Mouse (Mus musculus) liver, embryonic 15.5 days (tissue): ENCODE data around the gene Suz12. TPM values are rescaled to one million over a fixed set of nuclear protein-coding genes. Genes with fewer than 3 reads are reported as not detected.
"Not testable (repeated sequence)": the region's sequence is repeated elsewhere in the genome, so short reads cannot be mapped to it uniquely, and the experiment has no call there.

ENCODE experiments used
- ATAC-seq: fragments of 200-750 bp; cut with Nextera tagmentation; 2 replicates; pipeline ENCODE4 v1.8.0; 2017; ENCODE audit warnings: moderate number of reproducible peaks, mild to moderate bottlenecking, moderate library complexity; ENCODE audit not compliant: insufficient read depth
- H3K27ac ChIP-seq: fragments of 300-500 bp; sonication (generic); replicated peaks from 2 replicates; pipeline ENCODE4 v1.5.1; 2015; ENCODE audit warnings: mild to moderate bottlenecking, inconsistent platforms
- H3K27me3 ChIP-seq: fragments of 300-500 bp; sonication (generic); 2 replicates; pipeline ENCODE4 v1.6.1; 2015; ENCODE audit warnings: mild to moderate bottlenecking, inconsistent platforms
- H3K36me3 ChIP-seq: fragments of 300-500 bp; sonication (generic); replicated peaks from 2 replicates; pipeline ENCODE4 v1.6.1; 2015; ENCODE audit warnings: moderate library complexity, mild to moderate bottlenecking, inconsistent platforms
- H3K4me1 ChIP-seq: fragments of 300-500 bp; sonication (generic); replicated peaks from 2 replicates; pipeline ENCODE4 v1.6.1; 2015; ENCODE audit warnings: inconsistent platforms
- H3K4me2 ChIP-seq: fragments of 300-500 bp; sonication (generic); 2 replicates; pipeline ENCODE4 v1.6.1; 2015; ENCODE audit warnings: moderate library complexity, mild to moderate bottlenecking, inconsistent platforms
- H3K4me3 ChIP-seq: fragments of 300-500 bp; sonication (generic); replicated peaks from 2 replicates; pipeline ENCODE4 v1.5.1; 2015; ENCODE audit warnings: mild to moderate bottlenecking, inconsistent platforms
- H3K9ac ChIP-seq: fragments of 300-500 bp; sonication (generic); 2 replicates; pipeline ENCODE4 v1.6.1; 2015; ENCODE audit warnings: moderate library complexity, mild to moderate bottlenecking, inconsistent platforms
- H3K9me3 ChIP-seq: fragments of 300-500 bp; sonication (generic); replicated peaks from 2 replicates; pipeline ENCODE4 v1.6.1; 2016; ENCODE audit warnings: inconsistent platforms
- WGBS: fragments of 180-500 bp; shearing (Covaris S2); methylation state at CpG from one replicate; pipeline ENCODE4 v1.1.7; 2015; ENCODE audit warnings: mixed read lengths; ENCODE audit not compliant: insufficient replicate concordance; 5-methylcytosine and 5-hydroxymethylcytosine counted together
- polyA plus RNA-seq: library from polyadenylated mRNA; unstranded; fragments of >200 nt; fragmentation: Nextera tagmentation; extraction: Ambion mirVana; gene quantifications from 2 replicates; pipeline ENCODE4 v1.2.1, GENCODE M21; 2015

The Suz12 gene
- polyA plus RNA-seq, 1 experiment from 2014 or later, result 14.4 TPM

GRCm38 (mm10) chr11:79992035-79992591, 793 bp upstream of the Suz12 start:
- Histone ChIP-seq H3K27me3 (no peaks in the 10 kb centered on the region), H3K4me1 (peaks cover 13% of the 10 kb centered on the region), H3K36me3 (peaks cover 12% of the 10 kb centered on the region), H3K4me2 (peak overlapping the region; percentile 85), H3K27ac (peak overlapping the region; percentile 98), H3K4me3 (peak overlapping the region; percentile 99), H3K9me3 (no peaks in the 10 kb centered on the region), H3K9ac (peak overlapping the region; percentile 83)
- WGBS, result 14% methylated on average over 20 of the region's 21 CpGs
- ATAC-seq, result no peak

- H3K27me3 ChIP-seq, result no peaks in the 10 kb centered on the region
- H3K9me3 ChIP-seq, result no peaks in the 10 kb centered on the region
- H3K27ac ChIP-seq, result peak overlapping the region; percentile 98
- WGBS, result under 1% methylated on average over 74 of the region's 74 CpGs
- H3K4me2 ChIP-seq, result peak overlapping the region; percentile 60
- H3K4me3 ChIP-seq, result peak overlapping the region; percentile 99
- H3K9ac ChIP-seq, result peak overlapping the region; percentile 99
- peaks cover 13% of the 10 kb centered on the region for H3K4me1 ChIP-seq
- H3K36me3 ChIP-seq, result peaks cover 20% of the 10 kb centered on the region
- peak; percentile 17 for ATAC-seq
Measured at GRCm38 (mm10) chr11:79993356-79994270, 707 bp downstream of the Suz12 start.

GRCm38 (mm10) chr11:79994271-79994988, 1.5 kb downstream of the Suz12 start:
- Histone ChIP-seq H3K27ac (peak overlapping the region; percentile 98), H3K4me3 (peak overlapping the region; percentile 99), H3K9me3 (no peaks in the 10 kb centered on the region), H3K27me3 (no peaks in the 10 kb centered on the region), H3K36me3 (peaks cover 26% of the 10 kb centered on the region), H3K9ac (peak overlapping the region; percentile 99), H3K4me2 (peak overlapping the region; percentile 60), H3K4me1 (peaks cover 13% of the 10 kb centered on the region)
- no peak for ATAC-seq
- 2% methylated on average over 7 of the region's 7 CpGs for WGBS

GRCm38 (mm10) chr11:80016533-80016932, 23.6 kb downstream of the Suz12 start:
- H3K9ac ChIP-seq, H3K4me3 ChIP-seq, H3K27me3 ChIP-seq, H3K27ac ChIP-seq, H3K4me1 ChIP-seq, ATAC-seq, H3K9me3 ChIP-seq, H3K4me2 ChIP-seq: not testable (repeated sequence)
- peaks cover 86% of the 10 kb centered on the region for H3K36me3 ChIP-seq
- 83% methylated on average over 5 of the region's 5 CpGs for WGBS

GRCm38 (mm10) chr11:80019792-80020191, 26.9 kb downstream of the Suz12 start:
- no peaks in the 10 kb centered on the region for H3K27me3 ChIP-seq
- ATAC-seq, result no peak
- H3K4me1 ChIP-seq, result no peaks in the 10 kb centered on the region
- 94% methylated on average over 1 of the region's 1 CpGs for WGBS
- no peak overlapping the region for H3K4me2 ChIP-seq
- H3K27ac ChIP-seq, result no peak overlapping the region
- no peak overlapping the region for H3K4me3 ChIP-seq
- peaks cover 84% of the 10 kb centered on the region for H3K36me3 ChIP-seq
- H3K9me3 ChIP-seq, result no peaks in the 10 kb centered on the region
- H3K9ac ChIP-seq, result no peak overlapping the region

- 80% methylated on average over 4 of the region's 4 CpGs for WGBS
- Histone ChIP-seq H3K27ac (no peak overlapping the region), H3K9me3 (no peaks in the 10 kb centered on the region), H3K27me3 (no peaks in the 10 kb centered on the region), H3K36me3 (peaks cover 84% of the 10 kb centered on the region), H3K4me1 (no peaks in the 10 kb centered on the region), H3K4me3 (no peak overlapping the region), H3K4me2 (no peak overlapping the region), H3K9ac (no peak overlapping the region)
- no peak for ATAC-seq
Measured at GRCm38 (mm10) chr11:80021306-80021705, 28.4 kb downstream of the Suz12 start.

GRCm38 (mm10) chr11:80037495-80037894, 44.6 kb downstream of the Suz12 start:
- H3K27ac ChIP-seq, result no peak overlapping the region
- no peak for ATAC-seq
- H3K9ac ChIP-seq, result no peak overlapping the region
- no peaks in the 10 kb centered on the region for H3K4me1 ChIP-seq
- no peak overlapping the region for H3K4me3 ChIP-seq
- peaks cover 39% of the 10 kb centered on the region for H3K36me3 ChIP-seq
- no peaks in the 10 kb centered on the region for H3K27me3 ChIP-seq
- H3K4me2 ChIP-seq, result no peak overlapping the region
- no peaks in the 10 kb centered on the region for H3K9me3 ChIP-seq
- WGBS, result 58% methylated on average over 8 of the region's 8 CpGs

- H3K4me1 ChIP-seq, result no peaks in the 10 kb centered on the region
- H3K27me3 ChIP-seq, result no peaks in the 10 kb centered on the region
- no peak overlapping the region for H3K4me3 ChIP-seq
- no peaks in the 10 kb centered on the region for H3K9me3 ChIP-seq
- no peak overlapping the region for H3K4me2 ChIP-seq
- 49% methylated on average over 10 of the region's 10 CpGs for WGBS
- H3K9ac ChIP-seq, result no peak overlapping the region
- peaks cover 51% of the 10 kb centered on the region for H3K36me3 ChIP-seq
- no peak overlapping the region for H3K27ac ChIP-seq
- no peak for ATAC-seq
Measured at GRCm38 (mm10) chr11:80042615-80043418, 49.9 kb downstream of the Suz12 start.

GRCm38 (mm10) chr11:80043419-80043817, 50.5 kb downstream of the Suz12 start:
- no peak overlapping the region for H3K4me2 ChIP-seq
- H3K27me3 ChIP-seq, result no peaks in the 10 kb centered on the region
- 78% methylated on average over 8 of the region's 8 CpGs for WGBS
- no peak overlapping the region for H3K9ac ChIP-seq
- no peak overlapping the region for H3K4me3 ChIP-seq
- peaks cover 57% of the 10 kb centered on the region for H3K36me3 ChIP-seq
- ATAC-seq, result no peak
- no peaks in the 10 kb centered on the region for H3K4me1 ChIP-seq
- H3K9me3 ChIP-seq, result no peaks in the 10 kb centered on the region
- H3K27ac ChIP-seq, result no peak overlapping the region

GRCm38 (mm10) chr11:80046856-80047255, 54.0 kb downstream of the Suz12 start:
- H3K4me3 ChIP-seq, result no peak overlapping the region
- 89% methylated on average over 7 of the region's 7 CpGs for WGBS
- no peak overlapping the region for H3K4me2 ChIP-seq
- H3K4me1 ChIP-seq, result no peaks in the 10 kb centered on the region
- no peak overlapping the region for H3K9ac ChIP-seq
- no peak for ATAC-seq
- H3K9me3 ChIP-seq, result no peaks in the 10 kb centered on the region
- H3K36me3 ChIP-seq, result peaks cover 89% of the 10 kb centered on the region
- no peak overlapping the region for H3K27ac ChIP-seq
- no peaks in the 10 kb centered on the region for H3K27me3 ChIP-seq
